Mouse (Mus musculus) E14TG2a.4 (cell line): ENCODE data around the gene Ostm1.

ENCODE experiments used
- CTCF ChIP-seq: conservative IDR thresholded peaks from 2 replicates; pipeline ENCODE4 v1.5.1; 2014; ENCODE audit warnings: low read length
- NANOG ChIP-seq: IDR thresholded peaks from 2 replicates; pipeline ENCODE4 v1.6.1; 2014; ENCODE audit warnings: borderline replicate concordance, low read length, mixed read lengths

DNA sequence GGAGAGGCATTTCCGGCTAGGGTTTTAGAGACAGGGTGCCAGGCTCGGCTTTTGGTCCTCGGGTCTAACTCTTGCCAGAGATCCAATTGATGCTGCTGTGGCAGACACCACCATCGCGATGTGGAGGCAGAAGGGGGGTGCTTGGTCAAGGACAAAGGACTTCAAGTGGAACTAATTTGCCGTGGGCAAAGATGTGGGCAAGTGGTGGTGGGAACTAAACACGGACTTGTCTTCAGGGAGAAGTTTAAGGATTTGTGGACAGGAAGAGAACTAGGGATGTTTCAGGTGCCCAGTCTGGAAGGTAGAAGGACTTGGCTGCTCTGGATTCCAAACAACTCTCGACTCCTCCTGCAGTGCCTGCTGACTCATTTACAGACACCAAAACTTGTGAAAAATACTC is 1.5 kb downstream of the Ostm1 start:
- TF ChIP-seq CTCF, result no peak
- TF ChIP-seq NANOG, result no peak
